Mouse (Mus musculus) intestine, postnatal 0 days (tissue): ENCODE data around the gene Gm45753. TPM values are rescaled to one million over a fixed set of nuclear protein-coding genes. Genes with fewer than 3 reads are reported as not detected.

Source experiments
- ATAC-seq: fragments of 200-750 bp; cut with Nextera tagmentation; 2 replicates; pipeline ENCODE4 v1.8.0; 2017; ENCODE audit warnings: mild to moderate bottlenecking, moderate TSS enrichment, moderate library complexity
- H3K27ac ChIP-seq: fragments of 300-500 bp; sonication (generic); 2 replicates; pipeline ENCODE4 v1.5.1; 2014; ENCODE audit warnings: mild to moderate bottlenecking, low read depth, low read length, moderate library complexity
- H3K27me3 ChIP-seq: fragments of 300-500 bp; sonication (generic); replicated peaks from 2 replicates; pipeline ENCODE4 v1.6.1; 2014; ENCODE audit warnings: low read length, mixed read lengths; ENCODE audit not compliant: control insufficient read depth, insufficient read depth
- H3K36me3 ChIP-seq: fragments of 300-500 bp; sonication (generic); 2 replicates; pipeline ENCODE4 v1.6.1; 2014; ENCODE audit warnings: mild to moderate bottlenecking, moderate library complexity; ENCODE audit not compliant: control insufficient read depth, insufficient read depth
- H3K4me1 ChIP-seq: fragments of 300-500 bp; sonication (generic); replicated peaks from 2 replicates; pipeline ENCODE4 v1.6.1; 2014; ENCODE audit warnings: antibody characterized with exemption, low read length, mixed read lengths; ENCODE audit not compliant: control insufficient read depth, insufficient read depth
- H3K4me2 ChIP-seq: fragments of 300-500 bp; sonication (generic); replicated peaks from 2 replicates; pipeline ENCODE4 v1.6.1; 2014; ENCODE audit warnings: low read depth, mild to moderate bottlenecking, moderate library complexity
- H3K4me3 ChIP-seq: fragments of 300-500 bp; sonication (generic); 2 replicates; pipeline ENCODE4 v1.5.1; 2014; ENCODE audit warnings: low read depth, low read length
- H3K9ac ChIP-seq: fragments of 300-500 bp; sonication (generic); 2 replicates; pipeline ENCODE4 v1.6.1; 2014; ENCODE audit warnings: mild to moderate bottlenecking, low read depth, low read length
- H3K9me3 ChIP-seq: fragments of 300-500 bp; sonication (generic); 2 replicates; pipeline ENCODE4 v1.6.1; 2016; ENCODE audit warnings: mixed run types; ENCODE audit not compliant: control insufficient read depth
- CTCF ChIP-seq: sonication (generic); IDR thresholded peaks from 2 replicates; pipeline ENCODE4 v1.5.1; 2016; ENCODE audit warnings: low read depth, mild to moderate bottlenecking, control low read depth, antibody characterized with exemption, moderate library complexity
- WGBS: fragments of 180-500 bp; shearing (Covaris S2); extraction: QIAGEN DNeasy Blood & Tissue Kit; methylation state at CpG from one replicate; pipeline ENCODE4 v1.1.7; 2014; 5-methylcytosine and 5-hydroxymethylcytosine counted together
- polyA plus RNA-seq: library from polyadenylated mRNA; unstranded; fragments of >200 nt; fragmentation: Nextera tagmentation; extraction: Ambion mirVana; gene quantifications from 2 replicates; pipeline ENCODE4 v1.2.1, GENCODE M21; 2015

Gm45753 gene
- not detected in 2 replicates for polyA plus RNA-seq

DNA sequence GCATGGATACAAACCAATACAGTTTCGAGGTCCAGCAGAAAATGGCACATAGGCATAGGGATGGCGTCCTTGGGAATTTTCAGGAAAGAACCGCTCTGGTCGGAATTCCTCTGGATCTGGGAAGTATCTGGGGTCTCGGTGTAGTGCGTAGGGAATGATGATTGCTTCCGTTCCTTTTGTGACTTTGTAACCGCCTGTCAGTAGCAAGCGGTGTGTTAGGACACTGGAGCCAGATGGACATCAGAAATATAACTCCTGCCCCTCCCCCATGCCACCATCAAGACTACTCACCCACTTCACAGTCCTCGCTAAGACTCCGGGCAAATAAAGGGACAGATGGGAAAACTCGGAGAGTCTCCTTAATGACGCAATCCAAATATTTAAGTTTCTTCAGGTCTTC is at the start of gene Gm45753:
Gm45753 (minus strand) TSS at position 101 of the 400 bp plus-strand sequence.
- H3K4me2 ChIP-seq, result no peak within 1 kb of the TSS
- no peaks in the 10 kb centered on the region for H3K27me3 ChIP-seq
- 81% methylated on average over 13 of the region's 13 CpGs for WGBS
- no peak within 1 kb of the TSS for H3K27ac ChIP-seq
- H3K9ac ChIP-seq, result no peak within 1 kb of the TSS
- no peak within 1 kb of the TSS for H3K4me3 ChIP-seq
- H3K36me3 ChIP-seq, result no peaks in the 10 kb centered on the region
- H3K9me3 ChIP-seq, result no peaks in the 10 kb centered on the region
- no peaks in the 10 kb centered on the region for H3K4me1 ChIP-seq
- no peak for TF ChIP-seq CTCF
- ATAC-seq, result no peak

DNA sequence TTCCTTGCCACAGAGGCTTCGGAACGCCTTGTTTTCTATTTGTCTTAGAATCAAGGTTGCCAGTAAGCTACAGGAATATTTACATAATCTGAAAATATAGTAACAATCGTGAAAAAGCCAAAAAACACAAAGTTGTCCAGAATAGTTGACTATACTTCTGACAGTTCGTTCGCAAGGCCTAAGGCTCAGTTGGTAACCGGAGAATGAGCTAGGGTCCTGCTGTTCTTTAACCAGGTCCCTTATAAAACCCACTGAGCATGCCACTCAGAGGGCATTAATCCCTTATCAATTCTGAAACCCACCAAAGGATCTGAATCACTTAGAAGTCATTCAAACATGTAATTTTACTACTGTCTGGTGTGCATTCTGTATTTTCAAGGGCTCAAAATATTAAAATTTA is 47.5 kb upstream of the Gm45753 start:
- no peak for TF ChIP-seq CTCF
- H3K9ac ChIP-seq, result no peak overlapping the region
- no peak overlapping the region for H3K4me3 ChIP-seq
- 76% methylated on average over 6 of the region's 6 CpGs for WGBS
- H3K27ac ChIP-seq, result no peak overlapping the region
- no peaks in the 10 kb centered on the region for H3K4me1 ChIP-seq
- H3K4me2 ChIP-seq, result no peak overlapping the region
- H3K27me3 ChIP-seq, result no peaks in the 10 kb centered on the region
- H3K36me3 ChIP-seq, result no peaks in the 10 kb centered on the region; the same call in 1 of the 2 replicates
- no peaks in the 10 kb centered on the region for H3K9me3 ChIP-seq
- no peak for ATAC-seq

GRCm38 (mm10) chr8:45345031-45345430 is 36.8 kb upstream of the Gm45753 start:
- Histone ChIP-seq H3K36me3 (no peaks in the 10 kb centered on the region; the same call in 1 of the 2 replicates), H3K4me3 (no peak overlapping the region), H3K4me1 (no peaks in the 10 kb centered on the region), H3K4me2 (no peak overlapping the region), H3K9ac (no peak overlapping the region), H3K9me3 (no peaks in the 10 kb centered on the region), H3K27ac (no peak overlapping the region), H3K27me3 (no peaks in the 10 kb centered on the region)
- ATAC-seq, result peak; percentile 56; the same call in 1 of the 2 replicates
- 20% methylated on average over 6 of the region's 6 CpGs for WGBS
- peak; percentile 98 for TF ChIP-seq CTCF

DNA sequence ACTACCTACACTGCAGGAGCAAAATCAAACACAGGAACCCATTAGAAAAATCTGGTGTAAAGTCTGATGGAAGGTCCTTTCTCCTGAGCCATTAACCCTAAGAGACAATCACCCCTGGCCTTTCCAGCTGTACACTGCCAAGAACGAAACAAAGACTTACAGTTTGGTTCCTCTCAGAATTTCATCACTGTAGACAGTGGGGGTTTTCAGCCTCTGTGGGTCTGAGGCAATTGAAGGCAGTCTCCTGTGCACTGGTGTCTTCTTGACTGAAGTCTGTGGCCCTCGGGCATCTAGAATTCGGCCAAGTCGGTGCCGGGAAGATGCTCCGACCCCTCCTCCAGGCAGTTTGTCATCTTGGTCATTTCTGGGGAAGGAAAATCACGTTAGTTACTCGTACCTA is 36.0 kb upstream of the Gm45753 start:
- Histone ChIP-seq H3K4me2 (no peak overlapping the region), H3K27ac (no peak overlapping the region), H3K4me3 (no peak overlapping the region), H3K4me1 (no peaks in the 10 kb centered on the region), H3K36me3 (no peaks in the 10 kb centered on the region; the same call in 1 of the 2 replicates), H3K27me3 (no peaks in the 10 kb centered on the region), H3K9ac (no peak overlapping the region), H3K9me3 (no peaks in the 10 kb centered on the region)
- TF ChIP-seq CTCF, result no peak
- ATAC-seq, result no peak
- 92% methylated on average over 8 of the region's 8 CpGs for WGBS

DNA sequence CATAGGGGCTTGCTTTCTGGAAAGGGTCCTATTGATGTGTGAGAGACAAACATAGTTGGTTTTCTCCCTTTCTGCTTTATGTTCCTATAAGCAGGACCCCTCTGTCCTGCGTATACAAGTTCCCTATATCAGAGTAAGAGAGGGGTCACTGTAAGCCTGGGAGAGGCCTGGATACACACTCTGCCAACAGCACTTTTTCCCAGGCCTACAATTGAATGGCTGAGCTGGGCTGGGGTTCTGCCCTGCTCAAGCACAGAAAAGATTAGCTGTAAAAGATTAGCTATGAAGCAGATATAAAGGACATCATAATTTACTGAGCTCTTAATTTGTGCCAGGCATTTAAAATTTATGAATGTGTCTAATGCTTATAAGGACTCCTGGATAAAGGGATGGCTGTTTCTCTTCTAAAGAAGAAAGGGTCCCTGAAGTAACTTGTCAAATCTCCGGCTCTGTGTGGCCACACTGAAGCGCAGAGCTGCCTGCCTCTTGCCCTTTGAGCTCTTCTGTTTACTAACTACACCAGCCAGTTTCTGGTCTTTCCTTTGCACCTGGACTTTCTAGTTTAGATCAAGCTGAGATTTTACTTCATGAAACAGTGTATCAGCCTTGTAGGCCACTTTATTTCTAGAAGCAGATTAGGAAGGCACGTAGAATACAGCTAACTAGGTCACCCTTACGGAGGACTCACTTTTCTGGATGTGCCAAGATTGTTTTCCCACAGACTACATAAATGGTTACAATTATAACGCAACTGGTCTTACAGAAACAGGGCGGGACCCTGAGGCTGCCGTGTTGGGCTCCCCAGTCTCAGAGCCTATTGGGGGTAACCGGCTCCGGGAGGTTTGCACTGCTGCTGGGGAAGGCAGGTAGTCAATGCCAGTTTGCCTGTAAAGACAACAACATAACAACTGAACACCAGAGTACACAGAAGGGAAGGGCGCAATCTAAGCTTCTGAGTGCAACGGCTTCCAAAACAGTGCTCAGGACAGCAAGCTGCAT is 33.7 kb upstream of the Gm45753 start:
- 54% methylated on average over 12 of the region's 12 CpGs for WGBS
- Histone ChIP-seq H3K27ac (no peak overlapping the region), H3K4me1 (no peaks in the 10 kb centered on the region), H3K4me2 (peak overlapping the region; percentile 17; the same call in 1 of the 2 replicates), H3K27me3 (no peaks in the 10 kb centered on the region), H3K36me3 (no peaks in the 10 kb centered on the region; the same call in 1 of the 2 replicates), H3K9ac (no peak overlapping the region), H3K4me3 (no peak overlapping the region), H3K9me3 (no peaks in the 10 kb centered on the region)
- peak; percentile 63 for ATAC-seq
- no peak for TF ChIP-seq CTCF

- Histone ChIP-seq H3K27me3 (no peaks in the 10 kb centered on the region), H3K27ac (no peak overlapping the region), H3K4me1 (peaks cover 3% of the 10 kb centered on the region; the same call in 1 of the 2 replicates), H3K36me3 (no peaks in the 10 kb centered on the region), H3K9me3 (no peaks in the 10 kb centered on the region), H3K9ac (peak overlapping the region; percentile 53), H3K4me3 (peak overlapping the region; percentile 69), H3K4me2 (peak overlapping the region; percentile 98)
- WGBS, result 22% methylated on average over 8 of the region's 8 CpGs
- ATAC-seq, result peak; percentile 40
- no peak for TF ChIP-seq CTCF
These were observed 25.2 kb upstream of the Gm45753 start for GRCm38 (mm10) chr8:45333493-45333892.
